Mouse (Mus musculus) cerebellum, adult 8-10 months (tissue): ENCODE data around the gene Nkrf.

Source experiments
- DNase-seq: peaks from one replicate; pipeline ENCODE4 v3.0.0; 2022

The Nkrf gene

DNA sequence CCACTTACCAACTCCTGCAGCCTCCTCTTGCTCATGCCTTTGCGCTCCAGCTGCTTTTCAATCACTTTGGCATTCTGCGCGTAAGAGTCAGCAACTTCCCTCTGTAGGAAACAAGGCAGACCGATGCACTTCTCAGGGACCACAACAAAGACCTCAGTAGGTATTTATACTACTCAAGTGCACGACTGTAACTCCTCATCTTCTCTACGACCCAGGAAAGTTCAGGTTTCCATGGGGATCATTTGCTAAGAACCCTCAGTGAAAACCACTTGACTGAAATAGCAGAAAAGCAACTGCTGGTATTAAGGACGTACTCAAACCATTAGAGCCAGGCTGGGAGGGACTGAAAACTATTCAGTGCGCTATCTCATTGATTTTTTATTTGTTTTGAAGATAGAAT lies 50.1 kb downstream of the Nkrf start:
- no peak for DNase-seq

DNA sequence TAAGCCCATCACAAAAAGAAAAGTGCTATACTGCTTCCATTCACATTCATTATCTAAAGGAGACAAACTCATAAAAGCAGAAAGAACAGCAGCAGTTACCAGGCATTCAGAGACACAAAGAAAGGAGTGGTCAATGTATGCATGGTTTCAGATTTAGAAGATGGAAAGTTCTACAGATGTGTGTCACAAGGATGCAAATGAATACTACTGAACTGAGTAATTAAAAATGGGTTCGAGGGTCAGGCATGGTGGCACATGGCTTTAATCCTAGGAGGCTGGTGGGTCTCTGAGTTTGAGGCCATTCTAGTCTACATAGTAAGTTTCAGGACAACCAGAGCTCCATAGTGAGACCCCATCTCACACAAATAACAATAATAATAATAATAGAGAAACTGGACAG lies 55.5 kb downstream of the Nkrf start:
- no peak for DNase-seq

DNA sequence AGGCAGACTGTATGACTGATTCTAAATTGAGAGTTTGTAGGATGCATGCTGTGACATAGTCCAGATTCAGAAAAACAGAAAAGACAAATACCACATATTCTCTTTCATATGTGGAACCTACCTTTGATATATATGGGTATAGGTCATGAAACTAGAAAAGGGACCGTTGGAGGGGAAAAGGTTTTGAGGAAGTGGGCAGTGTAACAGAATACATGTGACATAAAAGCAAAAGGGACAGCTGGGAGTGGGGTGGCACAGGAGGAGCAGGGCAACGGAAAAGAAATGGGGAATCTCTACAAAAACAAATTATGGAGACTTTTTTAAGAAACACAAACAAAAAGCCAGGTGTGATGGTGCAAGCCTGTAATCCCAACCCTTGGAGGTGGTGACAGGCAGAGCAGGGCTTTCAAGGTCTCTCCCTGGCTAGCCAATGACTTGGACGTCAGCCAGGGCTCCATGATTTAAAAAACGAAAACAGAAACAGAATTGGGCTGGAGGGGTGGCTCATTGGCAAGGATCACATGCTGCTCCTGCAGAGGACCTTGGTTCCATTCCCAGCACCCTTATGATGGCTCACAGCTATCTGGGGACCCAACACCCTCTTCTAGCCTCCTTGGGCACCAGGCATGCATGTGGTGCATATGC lies 59.2 kb downstream of the Nkrf start:
- no peak for DNase-seq

DNA sequence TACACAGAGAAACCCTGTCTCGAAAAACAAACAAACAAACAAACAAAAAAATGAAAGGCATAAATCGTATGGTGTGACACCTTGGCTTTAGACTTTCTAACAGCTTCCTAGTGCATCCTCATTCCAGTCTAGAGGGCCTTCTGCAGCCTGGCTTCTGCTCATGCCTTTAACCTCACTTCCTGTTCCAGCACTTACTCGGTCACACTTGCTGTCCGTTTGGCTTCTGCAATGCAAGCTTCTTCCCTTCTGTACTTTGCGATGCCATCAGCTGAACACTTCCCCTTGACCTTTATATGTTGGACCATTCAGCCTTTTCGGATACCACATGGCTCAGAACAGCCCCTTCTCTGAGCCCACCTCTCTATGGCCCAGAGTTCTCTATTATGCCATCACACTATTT lies 61.0 kb downstream of the Nkrf start:
- no peak for DNase-seq

DNA sequence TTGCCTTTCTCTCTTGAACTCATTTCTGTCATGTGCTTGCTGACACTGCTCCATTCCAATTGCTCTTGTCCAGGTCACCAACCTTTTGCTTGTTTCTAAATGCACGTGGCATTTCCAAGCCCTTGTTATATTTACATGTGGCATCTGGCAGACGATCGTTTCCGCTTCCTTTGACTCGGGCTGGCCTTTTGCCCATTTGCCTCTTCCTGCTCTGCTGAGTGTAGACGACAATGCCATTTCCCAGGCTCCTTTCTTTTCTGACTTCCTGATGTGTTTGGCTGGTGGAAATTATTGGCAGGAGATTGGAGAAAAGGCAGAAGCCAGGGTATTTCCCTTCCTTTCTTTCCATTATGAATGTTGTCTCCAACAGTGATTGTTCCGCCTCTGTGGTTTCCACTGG lies 63.3 kb downstream of the Nkrf start:
- DNase-seq: no peak
